Mouse (Mus musculus) CH12.LX (cell line): ENCODE results near the gene Med29. TPM values are rescaled to one million over a fixed set of nuclear protein-coding genes. Genes with fewer than 3 reads are reported as not detected.

Experiments used
- DNase-seq: peaks from one replicate; pipeline ENCODE4 v3.0.0-alpha.2; 2013; ENCODE audit errors: extremely low read depth
- H3K27ac ChIP-seq: 2 replicates; pipeline ENCODE4 v1.5.1; 2012; ENCODE audit warnings: low read depth, mild to moderate bottlenecking, control low read depth, moderate library complexity; ENCODE audit not compliant: insufficient read depth
- H3K27me3 ChIP-seq: replicated peaks from 2 replicates; pipeline ENCODE3; 2012; ENCODE audit warnings: inconsistent platforms
- H3K36me3 ChIP-seq, 2 experiments: replicated peaks in 1 of 2; 2 replicates each; pipeline versions ENCODE3 to v1.6.1; 2012; ENCODE audit warnings: inconsistent platforms in 1 of 2, low read length in 1 of 2, mild to moderate bottlenecking in 1 of 2, mixed read lengths in 1 of 2, moderate library complexity in 1 of 2; ENCODE audit not compliant: control insufficient read depth in 1 of 2, insufficient read depth in 1 of 2
- H3K4me1 ChIP-seq, 2 experiments: 2 replicates each; pipeline ENCODE4 v1.6.1; 2012; ENCODE audit warnings: inconsistent platforms in 1 of 2, moderate library complexity in 1 of 2; ENCODE audit not compliant: insufficient read depth in 2 of 2, control insufficient read depth in 1 of 2
- H3K4me2 ChIP-seq: 2 replicates; pipeline ENCODE4 v1.6.1; 2012; ENCODE audit warnings: low read depth, mild to moderate bottlenecking, control low read depth; ENCODE audit not compliant: poor library complexity, insufficient read depth, severe bottlenecking
- H3K4me3 ChIP-seq, 3 experiments: fragments of 150-350 bp in 1 of 3; sonication (generic) in 1 of 3; replicated peaks in 1 of 3; 2 replicates each; pipeline versions ENCODE3 to v1.5.1; 2011 to 2012; ENCODE audit warnings: low read depth in 2 of 3, low read length in 2 of 3, mild to moderate bottlenecking in 2 of 3, moderate library complexity in 2 of 3, control low read depth in 1 of 3, improper control_type of control experiment in 1 of 3, inconsistent platforms in 1 of 3, mixed read lengths in 1 of 3; ENCODE audit not compliant: poor library complexity in 1 of 3
- H3K79me2 ChIP-seq: replicated peaks from 2 replicates; pipeline ENCODE4 v1.6.1; 2012; ENCODE audit warnings: mild to moderate bottlenecking, moderate library complexity; ENCODE audit not compliant: control insufficient read depth, poor library complexity, insufficient read depth, severe bottlenecking; ENCODE audit errors: extremely low read depth
- H3K9ac ChIP-seq: 2 replicates; pipeline ENCODE4 v1.6.1; 2012; ENCODE audit warnings: low read depth, mild to moderate bottlenecking, control low read depth, moderate library complexity; ENCODE audit not compliant: insufficient read depth
- H3K9me3 ChIP-seq: replicated peaks from 2 replicates; pipeline ENCODE3; 2012; ENCODE audit warnings: low read length, inconsistent platforms, mixed read lengths
- BHLHE40 ChIP-seq: IDR thresholded peaks from 2 replicates; pipeline ENCODE4 v1.6.1; 2011; ENCODE audit warnings: mild to moderate bottlenecking, low read depth, low read length, improper control_type of control experiment
- CHD1 ChIP-seq: IDR thresholded peaks from 2 replicates; pipeline ENCODE4 v1.6.1; 2012; ENCODE audit warnings: low read depth, low read length, improper control_type of control experiment, inconsistent platforms
- CHD2 ChIP-seq: IDR thresholded peaks from 2 replicates; pipeline ENCODE4 v1.6.1; 2011; ENCODE audit warnings: low read length, improper control_type of control experiment
- CTCF ChIP-seq, 2 experiments: IDR thresholded peaks in 1 of 2; conservative IDR thresholded peaks in 1 of 2; 2 replicates each; pipeline ENCODE4 v1.5.1; 2011 to 2012; ENCODE audit warnings: low read depth in 2 of 2, low read length in 2 of 2, improper control_type of control experiment in 1 of 2, inconsistent platforms in 1 of 2, mild to moderate bottlenecking in 1 of 2, moderate library complexity in 1 of 2
- E2F4 ChIP-seq: IDR thresholded peaks from 2 replicates; pipeline ENCODE4 v1.6.1; 2011; ENCODE audit warnings: low read depth, low read length, improper control_type of control experiment; ENCODE audit not compliant: insufficient replicate concordance
- ELF1 ChIP-seq: IDR thresholded peaks from 2 replicates; pipeline ENCODE4 v1.6.1; 2014; ENCODE audit warnings: low read depth, mild to moderate bottlenecking, inconsistent platforms, low read length, improper control_type of control experiment
- EP300 ChIP-seq: IDR thresholded peaks from 2 replicates; pipeline ENCODE4 v1.6.1; 2011; ENCODE audit warnings: low read length, improper control_type of control experiment
- ETS1 ChIP-seq: conservative IDR thresholded peaks from 2 replicates; pipeline ENCODE4 v1.6.1; 2012; ENCODE audit warnings: low read depth, mild to moderate bottlenecking, inconsistent platforms, low read length, improper control_type of control experiment, moderate library complexity
- HCFC1 ChIP-seq: IDR thresholded peaks from 2 replicates; pipeline ENCODE4 v1.6.1; 2012; ENCODE audit warnings: low read depth, mild to moderate bottlenecking, inconsistent platforms, low read length, improper control_type of control experiment
- IRF4 ChIP-seq: IDR thresholded peaks from 2 replicates; pipeline ENCODE4 v1.6.1; 2014; ENCODE audit warnings: low read depth, mild to moderate bottlenecking, inconsistent platforms, low read length, improper control_type of control experiment
- JUN ChIP-seq: IDR thresholded peaks from 2 replicates; pipeline ENCODE4 v1.6.1; 2011; ENCODE audit warnings: low read depth, mild to moderate bottlenecking, low read length, improper control_type of control experiment, moderate library complexity; ENCODE audit not compliant: insufficient read depth
- KAT2A ChIP-seq: IDR thresholded peaks from 2 replicates; pipeline ENCODE4 v1.6.1; 2012; ENCODE audit warnings: low read length, improper control_type of control experiment, inconsistent platforms; ENCODE audit not compliant: insufficient replicate concordance
- MAFK ChIP-seq: IDR thresholded peaks from 2 replicates; pipeline ENCODE4 v1.6.1; 2011; ENCODE audit warnings: low read length, improper control_type of control experiment; ENCODE audit not compliant: insufficient replicate concordance
- MAX ChIP-seq: IDR thresholded peaks from 2 replicates; pipeline ENCODE4 v1.6.1; 2011; ENCODE audit warnings: low read length, improper control_type of control experiment
- MAZ ChIP-seq: IDR thresholded peaks from 2 replicates; pipeline ENCODE4 v1.6.1; 2012; ENCODE audit warnings: low read depth, mild to moderate bottlenecking, inconsistent platforms, low read length, improper control_type of control experiment, moderate library complexity
- MEF2A ChIP-seq: IDR thresholded peaks from 2 replicates; pipeline ENCODE4 v1.6.1; 2014; ENCODE audit warnings: low read depth, mild to moderate bottlenecking, inconsistent platforms, low read length, improper control_type of control experiment, borderline replicate concordance
- MXI1 ChIP-seq: IDR thresholded peaks from 2 replicates; pipeline ENCODE4 v1.6.1; 2011; ENCODE audit warnings: mild to moderate bottlenecking, low read depth, low read length, improper control_type of control experiment
- MYC ChIP-seq: IDR thresholded peaks from 2 replicates; pipeline ENCODE4 v1.6.1; 2011; ENCODE audit warnings: low read depth, mild to moderate bottlenecking, improper control_type of control experiment, low read length
- NELFE ChIP-seq: IDR thresholded peaks from 2 replicates; pipeline ENCODE4 v1.6.1; 2011; ENCODE audit warnings: low read depth, low read length, improper control_type of control experiment
- POLR2A ChIP-seq: IDR thresholded peaks from 2 replicates; pipeline ENCODE4 v1.6.1; 2011; ENCODE audit warnings: low read depth, mild to moderate bottlenecking, improper control_type of control experiment, low read length
- POLR2AphosphoS2 ChIP-seq: IDR thresholded peaks from 2 replicates; pipeline ENCODE4 v1.6.1; 2011; ENCODE audit warnings: low read depth, low read length, improper control_type of control experiment
- RCOR1 ChIP-seq: conservative IDR thresholded peaks from 2 replicates; pipeline ENCODE4 v1.6.1; 2012; ENCODE audit warnings: low read depth, mild to moderate bottlenecking, inconsistent platforms, low read length, improper control_type of control experiment
- SIN3A ChIP-seq: IDR thresholded peaks from 2 replicates; pipeline ENCODE4 v1.6.1; 2012; ENCODE audit warnings: low read length, improper control_type of control experiment, inconsistent platforms
- SMC3 ChIP-seq: IDR thresholded peaks from 2 replicates; pipeline ENCODE4 v1.6.1; 2011; ENCODE audit warnings: low read depth, low read length, improper control_type of control experiment
- TBP ChIP-seq: conservative IDR thresholded peaks from 2 replicates; pipeline ENCODE4 v1.6.1; 2011; ENCODE audit warnings: low read depth, low read length, improper control_type of control experiment
- TCF12 ChIP-seq: IDR thresholded peaks from 2 replicates; pipeline ENCODE4 v1.6.1; 2014; ENCODE audit warnings: low read depth, mild to moderate bottlenecking, inconsistent platforms, low read length, improper control_type of control experiment
- UBTF ChIP-seq: IDR thresholded peaks from 2 replicates; pipeline ENCODE4 v1.6.1; 2012; ENCODE audit warnings: low read depth, mild to moderate bottlenecking, inconsistent platforms, low read length, improper control_type of control experiment, moderate library complexity
- USF1 ChIP-seq: IDR thresholded peaks from 2 replicates; pipeline ENCODE4 v1.6.1; 2014; ENCODE audit warnings: low read depth, mild to moderate bottlenecking, inconsistent platforms, low read length, improper control_type of control experiment
- USF2 ChIP-seq: conservative IDR thresholded peaks from 2 replicates; pipeline ENCODE4 v1.6.1; 2011; ENCODE audit warnings: low read depth, low read length, improper control_type of control experiment
- ZC3H11A ChIP-seq: IDR thresholded peaks from 2 replicates; pipeline ENCODE4 v1.6.1; 2012; ENCODE audit warnings: low read depth, mild to moderate bottlenecking, inconsistent platforms, low read length, improper control_type of control experiment
- ZMIZ1 ChIP-seq: IDR thresholded peaks from 2 replicates; pipeline ENCODE4 v1.6.1; 2012; ENCODE audit warnings: low read depth, mild to moderate bottlenecking, inconsistent platforms, low read length, improper control_type of control experiment
- ZNF384 ChIP-seq: IDR thresholded peaks from 2 replicates; pipeline ENCODE4 v1.6.1; 2012; ENCODE audit warnings: low read depth, low read length, improper control_type of control experiment, inconsistent platforms
- dilution Hi-C: fragments of 300-500 bp; cut with MboI; formaldehyde crosslinking; loops from 2 replicates; pipeline ENCODE4 v1.14.3; 2020; ENCODE audit warnings: low sequenced_read_pairs; ENCODE audit not compliant: extremely low pct_unique_long_range_greater_than_20kb, extremely low pct_ligation_motif_present
- in situ Hi-C: fragments of 300-500 bp; cut with MboI; formaldehyde crosslinking; loops from 3 replicates; pipeline ENCODE4 v1.14.3; 2019; ENCODE audit warnings: low sequenced_read_pairs, low pct_ligation_motif_present, low pct_unique_long_range_greater_than_20kb, mixed read lengths
- polyA plus RNA-seq: library from polyadenylated mRNA; unstranded; fragments of >175 nt; gene quantifications from 2 replicates; pipeline ENCODE4 v1.2.1, GENCODE M21; 2012; ENCODE audit warnings: low read depth; ENCODE audit not compliant: insufficient read length
- total RNA-seq, 2 experiments: library from RNA; depleted of rRNA; stranded (reverse); fragments of 300-350 nt in 1 of 2; fragments of >200 nt in 1 of 2; gene quantifications; 2 replicates each; pipeline ENCODE4 v1.2.3; 2012 to 2014

The Med29 gene
- total and polyA plus RNA-seq, 3 experiments, result 19.8 to 26.9 (median 23.5) TPM

DNA sequence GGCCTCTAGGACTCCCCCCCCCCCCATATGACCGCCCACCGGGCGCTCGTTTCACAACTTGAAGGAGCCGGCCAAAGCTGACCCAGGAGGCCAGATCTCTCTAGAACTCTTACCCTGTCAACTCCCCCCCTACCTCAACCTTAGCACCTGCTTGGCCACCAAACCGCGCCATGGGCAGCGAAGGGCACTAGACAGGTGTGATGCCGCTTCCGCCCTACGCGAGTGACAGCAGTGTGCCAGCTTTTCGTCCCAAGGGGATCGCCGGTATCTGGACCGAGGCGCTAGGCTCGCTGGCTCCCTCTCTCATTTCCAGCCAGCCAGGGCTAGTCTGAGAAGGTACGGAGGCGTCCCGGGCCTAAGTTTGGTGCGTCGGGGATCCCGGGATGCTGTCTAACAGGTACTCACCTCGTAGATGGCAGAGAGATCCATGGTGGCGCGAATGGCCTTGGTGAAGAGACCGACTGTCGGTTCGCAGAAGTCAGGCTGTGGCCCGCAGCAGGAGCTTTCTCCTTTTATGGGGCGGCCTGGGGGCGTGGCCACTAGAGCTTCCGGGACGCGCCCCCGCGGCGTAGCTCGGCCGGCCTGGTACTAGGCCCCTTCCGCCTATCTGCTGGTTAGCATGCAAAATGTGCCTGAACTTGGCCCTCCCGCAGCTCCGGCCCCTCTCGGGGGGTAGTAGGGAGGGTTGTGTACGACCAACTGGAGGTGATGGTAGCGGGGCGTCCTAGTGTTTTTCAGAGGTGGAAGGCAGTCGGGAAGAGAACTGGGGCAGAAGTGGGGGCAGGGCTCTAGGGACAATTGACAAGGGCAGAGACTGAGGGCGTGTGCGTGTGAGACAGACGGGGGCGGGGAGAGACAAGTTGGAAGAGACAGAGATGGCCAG, 13.5 kb downstream of the Med29 start:
- H3K4me1 ChIP-seq, result peaks cover 22 to 72% of the 10 kb centered on the region in 2 experiments
- peak; percentile 93 for DNase-seq

DNA sequence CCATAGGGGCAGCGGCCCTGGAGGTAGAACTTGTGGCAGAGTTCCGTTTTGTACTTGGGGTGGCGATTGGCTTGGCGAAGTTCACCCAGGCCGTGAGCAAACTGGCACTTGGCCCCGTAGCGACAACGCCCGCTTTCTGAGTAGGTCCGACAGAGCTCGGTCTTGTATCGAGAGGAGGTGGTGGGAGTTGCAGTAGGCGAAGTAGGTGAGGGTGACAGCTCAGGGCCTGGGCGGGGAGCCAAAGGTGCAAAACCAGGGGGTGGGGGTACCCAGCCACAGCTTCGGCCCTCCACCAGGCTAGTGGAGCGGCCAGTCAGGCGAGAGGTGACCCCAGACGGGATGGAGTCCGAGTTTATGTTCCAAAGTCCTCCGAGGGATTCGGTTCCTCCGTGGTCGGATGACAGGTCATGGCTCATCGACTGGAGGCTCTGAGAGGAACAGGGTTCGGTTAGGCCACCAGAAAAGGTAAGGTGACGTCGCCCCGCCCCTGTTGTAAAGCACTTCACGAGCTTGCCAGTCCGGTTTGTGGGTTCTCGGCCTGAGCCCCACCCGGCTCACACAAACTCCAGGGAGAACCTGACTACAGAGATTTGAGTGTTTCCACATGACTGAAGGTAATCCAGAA, 14.3 kb downstream of the Med29 start:
- Histone ChIP-seq H3K9ac (peak overlapping the region; percentile 80), H3K36me3 (peaks cover 9 to 17% of the 10 kb centered on the region in 2 experiments), H3K4me1 (peaks cover 14 to 69% of the 10 kb centered on the region in 2 experiments), H3K27ac (peak overlapping the region; percentile 34; the same call in 1 of the 2 replicates), H3K9me3 (no peaks in the 10 kb centered on the region), H3K4me2 (peak overlapping the region; percentile 72), H3K27me3 (no peaks in the 10 kb centered on the region), H3K4me3 (peak overlapping the region; percentile 75 to 87 (median 84)), H3K79me2 (peaks cover 27% of the 10 kb centered on the region)
- TF ChIP-seq MEF2A (no peak), MXI1 (peak; percentile 53; the same call in 1 of the 2 replicates), TCF12 (no peak)
- DNase-seq, result no peak
- in situ Hi-C loops (no loop called here), dilution Hi-C loops (no loop called here)

More for the DNA sequence above, 13.5 kb downstream of the Med29 start:
- H3K36me3 ChIP-seq, result peaks cover 9 to 17% of the 10 kb centered on the region in 2 experiments
- dilution Hi-C loops, result no loop called here
- no peaks in the 10 kb centered on the region for H3K27me3 ChIP-seq
- TF ChIP-seq CHD1 (no peak), ZNF384 (peak; percentile 18; the same call in 1 of the 2 replicates), SMC3 (no peak), KAT2A (no peak), NELFE (peak; percentile 99), HCFC1 (peak; percentile 65), USF1 (no peak), BHLHE40 (peak; percentile 81), USF2 (no peak), POLR2A (peak; percentile 100), MAFK (no peak), EP300 (peak; percentile 8; the same call in 1 of the 2 replicates), E2F4 (no peak), UBTF (no peak; the same call in none of the 2 replicates), MAZ (peak; percentile 72), JUN (no peak), MEF2A (peak; percentile 59; the same call in 1 of the 2 replicates), MXI1 (no peak; the same call in 1 of the 2 replicates), TCF12 (peak; percentile 82; the same call in 1 of the 2 replicates), MYC (no peak), CHD2 (peak; percentile 82; the same call in 1 of the 2 replicates), CTCF (conservative IDR thresholded peaks at IDR 0.05 in 1 of 2, IDR thresholded peaks at IDR 0.05 in 1 of 2; ENCODE audit: low read depth in 2 of 2, low read length in 2 of 2) (no peak), ETS1 (peak; percentile 64; the same call in 1 of the 2 replicates), IRF4 (peak; percentile 47), MAX (0 out of 2 replicates have a peak, but pooled peaks have one; percentile 15), TBP (peak; percentile 96), ZC3H11A (no peak), ELF1 (peak; percentile 94), RCOR1 (no peak), POLR2AphosphoS2 (peak; percentile 96), SIN3A (peak; percentile 92), ZMIZ1 (peak; percentile 99)
- peak overlapping the region; percentile 80 for H3K9ac ChIP-seq
- peak overlapping the region; percentile 75 to 87 (median 84) for H3K4me3 ChIP-seq
- in situ Hi-C loops, result no loop called here
- H3K27ac ChIP-seq, result peak overlapping the region; percentile 81
- peaks cover 27% of the 10 kb centered on the region for H3K79me2 ChIP-seq
- no peaks in the 10 kb centered on the region for H3K9me3 ChIP-seq
- H3K4me2 ChIP-seq, result peak overlapping the region; percentile 85
